Mouse (Mus musculus) bone marrow, adult 2 months (tissue): ENCODE data around the gene Clip1. TPM values are rescaled to one million over a fixed set of nuclear protein-coding genes. Genes with fewer than 3 reads are reported as not detected.

ENCODE experiments used
- H3K27ac ChIP-seq: fragments of 200-500 bp; 2 replicates; pipeline ENCODE4 v1.5.1; 2012; ENCODE audit warnings: low read depth, mild to moderate bottlenecking, control low read depth, inconsistent platforms, low read length; ENCODE audit not compliant: control insufficient read depth, poor library complexity, insufficient read depth
- H3K4me1 ChIP-seq: fragments of 200-500 bp; 2 replicates; pipeline ENCODE4 v1.6.1; 2011; ENCODE audit warnings: low read length; ENCODE audit not compliant: control insufficient read depth, insufficient read depth
- H3K4me3 ChIP-seq: fragments of 200-500 bp; replicated peaks from 2 replicates; pipeline ENCODE3; 2011; ENCODE audit warnings: mild to moderate bottlenecking, low read depth, low read length, control low read depth; ENCODE audit not compliant: control insufficient read depth
- CTCF ChIP-seq: fragments of 200-500 bp; IDR thresholded peaks from 2 replicates; pipeline ENCODE4 v1.5.1; 2011; ENCODE audit warnings: low read length, control low read depth; ENCODE audit not compliant: control insufficient read depth, insufficient read depth
- POLR2A ChIP-seq: fragments of 200-500 bp; IDR thresholded peaks from 2 replicates; pipeline ENCODE4 v1.6.1; 2011; ENCODE audit warnings: low read depth, mild to moderate bottlenecking, control low read depth, low read length, borderline replicate concordance; ENCODE audit not compliant: control insufficient read depth
- WGBS: fragments of 180-500 bp; shearing (Covaris S2); methylation state at CpG from one replicate; pipeline ENCODE4 v1.1.7; 2018; 5-methylcytosine and 5-hydroxymethylcytosine counted together
- polyA plus RNA-seq: library from polyadenylated mRNA; stranded (reverse); fragments of >200 nt; gene quantifications from 2 replicates; pipeline ENCODE4 v1.2.4, GENCODE M21; 2011; ENCODE audit warnings: low replicate concordance; ENCODE audit not compliant: missing spikeins, insufficient read depth, insufficient read length

Clip1 gene
- polyA plus RNA-seq, 1 experiment: 29.8 TPM

DNA sequence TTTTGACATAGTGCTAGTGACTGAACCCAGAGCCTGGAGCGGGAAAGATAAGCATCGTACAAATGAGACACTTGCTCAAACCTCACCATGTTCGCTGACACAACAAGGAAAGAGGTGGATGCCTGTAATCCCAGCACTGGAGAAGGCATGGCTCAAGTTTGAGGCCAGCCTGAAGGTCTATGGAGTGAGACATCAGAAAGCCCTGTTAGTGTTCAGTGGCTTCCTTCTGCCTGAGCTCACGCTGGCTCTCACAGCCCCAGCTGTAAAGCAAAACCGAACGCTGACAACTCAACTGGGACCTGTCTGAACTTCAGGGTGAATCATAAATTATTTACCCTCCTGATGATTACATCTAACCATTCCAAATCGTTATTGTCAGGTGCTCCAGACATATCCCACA is 18.5 kb downstream of the Clip1 start:
- 46% methylated on average over 7 of the region's 7 CpGs for WGBS

DNA sequence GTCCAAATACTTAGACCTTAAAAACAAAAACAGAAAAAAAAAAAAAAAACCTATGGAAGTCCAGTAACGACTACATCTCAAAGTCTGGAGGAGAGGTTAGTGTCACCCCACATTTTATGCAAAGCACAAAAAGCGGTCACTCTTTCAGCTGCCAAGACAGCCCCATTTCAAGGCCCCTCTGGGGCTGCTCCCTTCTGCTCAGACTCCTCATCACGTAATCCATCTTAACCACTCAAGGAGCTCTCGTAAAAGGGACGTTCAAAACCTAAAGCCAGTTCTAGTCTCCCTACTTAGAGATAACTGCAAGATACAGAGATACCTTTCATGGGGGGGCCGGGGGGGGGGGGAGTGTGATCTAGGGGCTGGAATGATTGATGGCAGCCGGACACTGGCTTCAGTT is 20.1 kb downstream of the Clip1 start:
- TF ChIP-seq POLR2A: no peak
- TF ChIP-seq CTCF: no peak
- Histone ChIP-seq H3K4me3 (no peak overlapping the region), H3K4me1 (peaks cover 3% of the 10 kb centered on the region), H3K27ac (no peak overlapping the region)
- WGBS: 68% methylated on average over 7 of the region's 7 CpGs

More for the DNA sequence above, 18.5 kb downstream of the Clip1 start:
- TF ChIP-seq CTCF (no peak), POLR2A (no peak)
- Histone ChIP-seq H3K4me1 (peaks cover 3% of the 10 kb centered on the region), H3K4me3 (no peak overlapping the region), H3K27ac (no peak overlapping the region)

DNA sequence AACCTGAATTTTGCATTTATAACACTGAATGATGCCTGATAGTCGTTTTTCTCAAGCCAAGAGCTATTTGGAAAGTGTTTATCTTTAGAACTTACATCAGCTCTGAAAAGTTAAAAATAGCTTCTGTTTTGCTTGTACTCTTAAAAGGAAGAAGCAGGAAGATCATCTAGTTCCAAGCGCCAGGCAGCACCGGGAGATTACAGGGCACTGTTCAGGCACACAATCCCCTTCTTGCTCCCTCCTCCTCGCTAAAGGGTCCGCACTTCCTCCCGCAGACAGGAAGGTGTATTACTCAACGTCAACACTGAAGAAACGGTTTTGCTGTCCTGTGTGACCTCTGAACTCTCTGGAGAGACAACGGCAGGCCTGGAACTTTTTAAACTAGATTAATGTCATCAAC is 22.4 kb downstream of the Clip1 start:
- H3K4me1 ChIP-seq: peaks cover 3% of the 10 kb centered on the region
- TF ChIP-seq POLR2A: no peak
- no peak for TF ChIP-seq CTCF
- WGBS: 1% methylated on average over 9 of the region's 9 CpGs
- H3K27ac ChIP-seq: no peak overlapping the region
- no peak overlapping the region for H3K4me3 ChIP-seq

GRCm38 (mm10) chr5:123661602-123662001 is 22.8 kb downstream of the Clip1 start:
- no peak overlapping the region; the same call in 1 of the 2 replicates for H3K27ac ChIP-seq
- WGBS: 43% methylated on average over 3 of the region's 3 CpGs

DNA sequence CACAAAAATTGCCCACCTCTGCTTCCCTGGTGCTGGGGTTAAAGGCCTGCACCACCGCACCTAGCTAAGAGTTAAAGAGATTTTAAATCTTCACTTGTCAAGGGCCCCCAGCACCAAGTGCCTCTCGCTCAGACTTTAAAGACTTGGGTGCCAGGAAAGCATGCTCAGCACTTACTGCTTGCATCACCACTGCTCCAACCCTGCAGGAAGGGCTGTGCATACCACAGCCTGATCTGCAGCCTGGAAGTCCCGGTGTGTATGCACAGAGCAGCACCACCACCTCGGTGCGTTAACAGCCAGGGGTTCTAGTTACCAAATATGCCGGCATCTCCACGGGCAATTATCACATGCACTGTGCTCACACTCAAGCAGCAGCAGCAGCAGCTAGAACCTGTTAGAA is 26.8 kb downstream of the Clip1 start:
- Histone ChIP-seq H3K27ac (no peak overlapping the region), H3K4me1 (peaks cover 2% of the 10 kb centered on the region), H3K4me3 (no peak overlapping the region)
- 8% methylated on average over 7 of the region's 7 CpGs for WGBS
- no peak for TF ChIP-seq CTCF
- no peak for TF ChIP-seq POLR2A

More at GRCm38 (mm10) chr5:123661602-123662001, 22.8 kb downstream of the Clip1 start:
- no peak for TF ChIP-seq POLR2A
- TF ChIP-seq CTCF: no peak
- H3K4me3 ChIP-seq: no peak overlapping the region
- H3K4me1 ChIP-seq: peaks cover 3% of the 10 kb centered on the region

GRCm38 (mm10) chr5:123654937-123655336 is 29.5 kb downstream of the Clip1 start:
- WGBS: 43% methylated on average over 5 of the region's 5 CpGs

DNA sequence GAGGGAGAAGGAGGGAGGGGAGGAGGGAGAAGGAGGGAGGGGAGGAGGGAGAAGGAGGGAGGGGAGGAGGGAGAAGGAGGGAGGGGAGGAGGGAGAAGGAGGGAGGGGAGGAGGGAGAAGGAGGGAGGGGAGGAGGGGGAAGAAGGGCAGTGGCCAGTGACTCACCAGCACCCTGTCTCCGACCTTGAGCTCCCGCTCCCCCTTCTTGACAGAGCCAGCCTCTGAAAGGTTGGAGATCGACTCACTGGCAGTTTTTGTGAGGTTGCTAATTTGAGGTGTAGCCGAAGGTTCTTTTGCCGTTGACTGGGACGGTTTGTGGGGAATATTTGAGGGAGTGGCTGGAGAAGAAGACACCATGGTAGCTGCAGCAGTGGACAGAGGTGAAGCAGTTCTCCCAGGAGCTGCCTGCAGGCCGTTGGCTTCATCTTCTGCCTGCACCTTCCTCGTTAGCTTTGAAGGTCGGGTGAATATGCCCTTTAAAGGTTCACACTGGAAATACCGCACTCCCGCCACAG is 31.1 kb downstream of the Clip1 start:
- H3K27ac ChIP-seq: no peak overlapping the region
- H3K4me3 ChIP-seq: no peak overlapping the region
- TF ChIP-seq CTCF (no peak), POLR2A (no peak)
- no peaks in the 10 kb centered on the region; the same call in 1 of the 2 replicates for H3K4me1 ChIP-seq
- 88% methylated on average over 11 of the region's 11 CpGs for whole genome bisulfite sequencing

More at GRCm38 (mm10) chr5:123654937-123655336, 29.5 kb downstream of the Clip1 start:
- H3K4me1 ChIP-seq: no peaks in the 10 kb centered on the region; the same call in 1 of the 2 replicates
- H3K4me3 ChIP-seq: no peak overlapping the region
- TF ChIP-seq POLR2A: no peak
- no peak for TF ChIP-seq CTCF
- no peak overlapping the region for H3K27ac ChIP-seq

GRCm38 (mm10) chr5:123650825-123651224 is 33.6 kb downstream of the Clip1 start:
- Histone ChIP-seq H3K27ac (no peak overlapping the region), H3K4me3 (no peak overlapping the region), H3K4me1 (no peaks in the 10 kb centered on the region)
- 63% methylated on average over 2 of the region's 2 CpGs for WGBS
- TF ChIP-seq POLR2A (no peak), CTCF (no peak)

GRCm38 (mm10) chr5:123642401-123642800 is 42.0 kb downstream of the Clip1 start:
- Histone ChIP-seq H3K27ac (no peak overlapping the region), H3K4me1 (no peaks in the 10 kb centered on the region), H3K4me3 (no peak overlapping the region)
- 92% methylated on average over 17 of the region's 17 CpGs for WGBS
- TF ChIP-seq CTCF: no peak
- no peak for TF ChIP-seq POLR2A
